Mouse (Mus musculus): ENCODE measurements around the gene 6430548M08Rik.

DNA sequence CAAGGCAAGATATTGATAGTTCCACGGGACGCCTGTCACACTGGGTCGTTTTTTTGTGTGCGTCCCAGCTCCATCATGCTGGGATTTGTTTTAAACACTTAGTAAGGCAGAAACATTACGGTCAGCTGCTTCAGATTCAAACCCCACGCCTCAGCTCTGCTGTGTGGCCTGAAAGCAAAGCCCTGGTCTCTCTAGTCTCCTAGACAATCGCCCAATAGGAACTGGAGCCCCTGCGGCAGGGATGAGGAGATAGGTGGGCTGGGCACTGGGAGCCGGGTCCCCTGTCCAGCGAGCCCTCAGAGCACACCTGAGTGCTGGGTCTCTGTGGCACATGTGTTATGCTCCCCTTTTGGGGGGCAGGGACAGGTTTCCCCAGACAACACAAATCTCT, 64.2 kb downstream of the 6430548M08Rik start:
- TF ChIP-seq CTCF (IDR thresholded peaks at IDR 0.05; ENCODE audit: borderline replicate concordance, control insufficient read depth, extremely low read depth, insufficient read depth, low read length, poor library complexity) (no peak), POLR2A (IDR thresholded peaks at IDR 0.05; ENCODE audit: control insufficient read depth, extremely low read depth, insufficient read depth, low read length, poor library complexity) (no peak)

All from thymus, adult 2 months (tissue).